Mouse (Mus musculus) megakaryocyte-erythroid progenitor cell, adult 5 weeks (primary cell): ENCODE measurements around the gene Gart. TPM values are rescaled to one million over a fixed set of nuclear protein-coding genes. Genes with fewer than 3 reads are reported as not detected.

Source experiments
- polyA plus RNA-seq: library from polyadenylated mRNA; stranded (reverse); fragments of >175 nt; gene quantifications from 2 replicates; pipeline ENCODE4 v1.2.3, GENCODE M21; 2012

The Gart gene
- polyA plus RNA-seq, result 371 and 412 TPM in 2 replicates

DNA sequence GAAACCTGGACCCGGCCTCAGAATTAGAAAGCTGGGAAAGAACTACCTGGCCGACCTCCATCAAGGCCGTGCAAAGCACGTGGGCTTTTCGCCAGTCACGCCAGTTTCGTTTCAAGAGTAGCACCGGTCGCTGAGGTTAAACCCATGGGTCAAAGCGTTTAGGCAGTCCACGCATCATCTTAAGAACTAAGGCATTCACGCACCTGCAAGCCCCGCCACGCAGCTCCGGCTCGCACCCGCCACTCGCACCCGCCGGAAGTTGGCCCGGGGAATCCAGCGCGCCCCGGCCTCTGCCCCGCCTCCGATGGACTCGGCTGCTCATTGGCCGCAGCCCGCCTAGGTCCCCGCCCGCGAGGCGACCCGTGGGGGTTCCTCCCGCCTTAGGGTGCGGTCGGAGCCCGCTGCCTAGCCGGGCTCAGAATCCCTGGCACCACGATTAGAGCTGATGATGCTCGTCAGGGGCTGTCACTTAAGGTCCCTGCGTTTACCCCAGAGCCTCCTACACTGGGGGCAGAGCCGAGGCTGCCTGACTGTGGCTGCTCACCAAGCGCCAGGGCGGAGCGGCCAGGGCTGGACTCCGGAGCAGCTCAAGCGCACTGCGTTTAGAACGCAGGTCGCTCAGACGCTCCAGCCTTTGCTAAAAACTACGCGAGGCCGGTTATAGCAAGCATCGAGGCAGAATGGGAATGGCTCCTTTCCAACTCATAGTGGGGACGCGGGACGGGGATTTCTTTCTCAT is at the start of gene Gart:
Gart (minus strand) TSS at position 272 of the 739 bp plus-strand sequence.

DNA sequence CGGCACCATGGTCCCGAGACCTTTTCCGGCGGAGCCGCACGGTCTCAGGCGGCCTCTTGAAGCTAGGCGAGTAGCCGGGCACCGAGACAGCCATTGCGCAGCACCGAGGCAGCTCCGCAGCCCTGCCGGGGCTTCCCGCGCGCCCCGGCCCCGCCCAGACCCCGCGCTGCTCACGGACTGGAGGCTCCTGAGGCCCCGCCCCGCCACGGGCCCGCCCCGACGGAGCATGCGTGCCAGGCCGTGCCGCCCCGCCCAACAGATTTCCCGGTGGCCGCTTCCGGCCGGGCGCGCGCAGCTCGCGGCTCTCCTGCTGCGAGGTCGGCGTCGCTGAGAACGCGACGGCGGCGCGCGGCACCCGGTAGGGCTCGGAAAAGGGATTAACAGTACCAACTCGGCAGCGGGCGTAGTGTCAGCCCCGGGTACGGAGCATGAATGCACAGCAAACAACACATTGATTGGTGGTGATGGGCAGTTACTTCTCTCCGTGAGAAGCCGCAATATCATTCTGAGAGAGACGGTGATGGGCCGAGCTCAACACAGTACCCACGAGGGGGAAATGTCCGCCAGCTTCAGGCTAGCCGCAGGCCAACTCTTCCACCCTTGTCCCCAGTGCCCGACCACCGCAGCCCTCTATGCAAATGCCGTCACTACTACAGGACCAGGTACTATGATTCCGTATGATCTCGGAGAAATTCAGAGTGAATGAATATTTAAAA is 42.0 kb upstream of the Gart start, which contains the start of gene Donson:
Donson (minus strand) TSS at position 152 of the 716 bp plus-strand sequence.

DNA sequence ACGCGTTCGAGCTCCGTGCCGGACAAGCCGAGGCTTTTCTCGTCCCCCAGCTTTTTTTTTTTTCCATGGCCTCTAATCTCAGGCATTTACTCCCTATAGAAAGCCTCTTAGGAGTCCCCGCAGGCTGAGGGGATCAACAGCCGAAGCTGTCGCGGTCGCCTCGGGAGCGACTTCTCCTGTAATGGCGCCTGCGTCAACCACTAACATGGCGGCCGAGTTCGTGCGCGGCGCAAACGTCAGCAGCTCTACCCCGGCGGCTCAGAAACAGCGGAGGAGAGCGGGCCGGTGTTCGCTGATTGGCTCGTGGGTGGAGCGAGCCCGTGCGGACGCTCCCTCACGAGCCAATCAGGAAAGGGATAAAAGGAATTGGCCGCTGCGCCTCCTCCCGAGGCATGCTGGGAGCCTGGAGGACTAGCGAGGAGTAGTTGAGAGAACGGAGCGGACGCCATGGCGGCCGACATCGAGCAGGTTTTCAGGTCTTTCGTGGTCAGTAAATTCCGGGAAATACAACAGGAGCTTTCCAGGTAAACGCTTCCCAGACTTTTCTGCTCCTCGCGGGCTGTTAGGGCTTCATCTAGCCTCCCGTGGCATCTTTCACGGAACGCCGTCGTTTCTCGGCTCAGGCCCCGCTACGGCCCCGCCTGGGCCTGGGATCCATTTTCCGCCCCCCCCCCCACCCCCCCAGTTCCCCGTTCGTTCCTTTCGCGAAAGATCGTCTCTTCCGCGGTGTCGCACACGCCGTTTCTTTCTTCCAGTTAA is 888 bp upstream of the Gart start, which contains the start of gene Son:
Son (plus strand) TSS at position 46 of the 759 bp plus-strand sequence.

DNA sequence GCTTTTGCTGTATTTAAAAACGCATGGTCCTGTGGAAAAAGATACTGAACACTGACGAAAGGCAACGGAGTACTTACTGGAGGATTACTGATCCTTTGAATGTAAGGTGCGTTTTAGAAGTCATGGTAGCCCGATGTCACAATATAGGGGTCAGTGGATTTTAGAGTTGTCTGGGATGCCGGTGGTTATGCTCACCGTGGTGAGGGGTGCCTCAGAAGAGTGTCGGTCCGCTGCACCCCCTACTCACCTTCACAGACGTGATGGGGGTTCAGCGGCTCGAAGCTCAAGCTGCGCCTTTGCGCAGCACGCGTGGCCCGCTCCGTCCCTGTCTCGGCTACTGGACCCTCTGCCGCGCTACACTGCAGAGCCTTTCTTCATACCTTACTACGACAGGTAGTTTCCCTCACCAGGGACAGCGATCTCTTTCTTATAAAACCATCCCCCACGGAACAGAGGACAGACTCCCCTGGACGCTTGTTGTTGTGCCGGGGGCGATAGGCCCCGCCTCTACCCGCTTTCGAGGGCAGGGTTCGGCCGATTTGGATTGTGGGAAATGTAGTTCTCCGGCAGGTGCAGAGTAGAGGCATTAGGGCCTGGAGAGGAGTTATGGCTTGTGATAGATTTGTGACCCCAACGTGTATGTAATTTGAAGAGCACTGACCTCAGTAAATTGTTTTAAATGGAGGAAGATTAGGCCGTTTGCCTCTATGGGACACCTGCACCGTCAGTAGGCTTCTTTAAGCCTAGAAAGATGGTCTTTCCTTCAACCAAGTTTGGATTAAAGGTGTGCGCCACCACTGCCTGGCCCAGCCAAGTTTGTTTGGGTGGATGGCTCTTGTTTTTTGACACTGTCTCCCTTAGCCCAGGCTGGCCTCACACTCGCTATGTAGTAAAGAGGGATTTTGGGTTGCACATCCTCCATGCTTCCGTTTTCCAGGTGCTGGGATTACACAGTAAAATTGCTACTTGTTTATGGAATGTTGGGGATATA is 27.9 kb downstream of the Gart start, which contains the start of gene Dnajc28:
Dnajc28 (minus strand) TSS at position 516 of the 991 bp plus-strand sequence.

DNA sequence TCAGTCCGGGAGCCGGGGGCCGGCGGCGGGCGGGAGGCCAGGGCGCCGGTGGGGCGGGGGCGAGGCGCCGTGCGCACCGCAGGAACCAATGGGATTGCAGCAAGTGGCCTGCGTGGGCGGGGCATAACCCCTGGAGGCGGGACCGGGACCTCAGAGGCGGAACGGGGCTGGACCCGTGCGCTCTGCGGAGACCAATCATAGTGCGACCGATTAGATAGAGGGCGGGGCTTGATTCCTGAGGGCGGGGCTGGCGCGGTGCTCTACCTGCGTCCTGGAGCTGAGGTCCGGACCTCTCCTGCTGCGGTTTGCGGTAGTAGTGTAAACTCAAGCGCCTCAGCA is 49.1 kb downstream of the Gart start, which contains the start of gene Tmem50b:
Tmem50b (minus strand) TSS at position 129 of the 339 bp plus-strand sequence.

Other genes starting within 250 kb of the Gart start
- 8.7 and 10.8 TPM in 2 replicates for gene Il10rb, start 240.8 kb downstream of the Gart start, polyA plus RNA-seq
- 10.3 and 12.5 TPM in 2 replicates for gene Ifnar1, start 161.7 kb downstream of the Gart start, polyA plus RNA-seq
- gene Ifngr2, start 99.9 kb downstream of the Gart start, polyA plus RNA-seq, result 10.7 and 19.2 TPM in 2 replicates
- 5.0 and 7.3 TPM in 2 replicates for gene Tmem50b, start 49.2 kb downstream of the Gart start, polyA plus RNA-seq
- 0.61 and 1.0 TPM in 2 replicates for gene Dnajc28, start 27.9 kb downstream of the Gart start, polyA plus RNA-seq
- gene Son, start 554 bp upstream of the Gart start, polyA plus RNA-seq, result 39.5 and 60.5 TPM in 2 replicates
- 13.2 and 14.2 TPM in 2 replicates for gene Donson, start 41.8 kb upstream of the Gart start, polyA plus RNA-seq
- 3.3 and 4.7 TPM in 2 replicates for gene Cryzl1, start 82.0 kb upstream of the Gart start, polyA plus RNA-seq
- 11.6 and 23.0 TPM in 2 replicates for gene Itsn1, start 82.3 kb upstream of the Gart start, polyA plus RNA-seq